Mouse (Mus musculus): ENCODE measurements around the gene Gm3594.
"Not testable (repeated sequence)": the region's sequence is repeated elsewhere in the genome, so short reads cannot be mapped to it uniquely, and the experiment has no call there.

GRCm38 (mm10) chr14:6482126-6482525 lies 37.7 kb upstream of the Gm3594 start:
- TF ChIP-seq CTCF (IDR thresholded peaks at IDR 0.05; ENCODE audit: insufficient read depth, low read length); POLR2A (IDR thresholded peaks at IDR 0.05; ENCODE audit: borderline replicate concordance, extremely low read depth, low read depth, low read length): not testable (repeated sequence)

All from lung, adult 2 months (tissue).